Mouse (Mus musculus) olfactory bulb, adult 2 months (tissue): Measurements from ENCODE around the gene Ccdc114. TPM values are rescaled to one million over a fixed set of nuclear protein-coding genes. Genes with fewer than 3 reads are reported as not detected.
A peak's percentile ranks its signal among the peaks of the same experiment; 100 is the strongest.
"Not testable (repeated sequence)": the region's sequence is repeated elsewhere in the genome, so short reads cannot be mapped to it uniquely, and the experiment has no call there.

Experiments used
- H3K27ac ChIP-seq: fragments of 200-500 bp; 2 replicates; pipeline ENCODE4 v1.5.1; 2012; ENCODE audit warnings: low read depth, low read length; ENCODE audit not compliant: insufficient read depth
- H3K4me1 ChIP-seq: fragments of 200-500 bp; 2 replicates; pipeline ENCODE4 v1.6.1; 2012; ENCODE audit warnings: low read length; ENCODE audit not compliant: control insufficient read depth, insufficient read depth
- H3K4me3 ChIP-seq: fragments of 200-500 bp; 2 replicates; pipeline ENCODE4 v1.5.1; 2012; ENCODE audit warnings: mild to moderate bottlenecking, low read depth, low read length, moderate library complexity; ENCODE audit not compliant: insufficient read depth
- CTCF ChIP-seq: fragments of 200-500 bp; IDR thresholded peaks from 2 replicates; pipeline ENCODE4 v1.5.1; 2012; ENCODE audit warnings: low read depth, mild to moderate bottlenecking, low read length, moderate library complexity; ENCODE audit not compliant: insufficient read depth
- POLR2A ChIP-seq: fragments of 200-500 bp; IDR thresholded peaks from 2 replicates; pipeline ENCODE4 v1.6.1; 2012; ENCODE audit warnings: mild to moderate bottlenecking, low read depth, low read length, moderate library complexity; ENCODE audit not compliant: insufficient read depth
- WGBS: fragments of 180-500 bp; shearing (Covaris S2); methylation state at CpG from one replicate; pipeline ENCODE4 v1.1.7; 2018; 5-methylcytosine and 5-hydroxymethylcytosine counted together
- polyA plus RNA-seq: library from polyadenylated mRNA; stranded (reverse); fragments of >200 nt; gene quantifications from 2 replicates; pipeline ENCODE4 v1.2.4, GENCODE M21; 2012; ENCODE audit warnings: low replicate concordance; ENCODE audit not compliant: missing spikeins, insufficient read depth, insufficient read length

Gene Ccdc114
- polyA plus RNA-seq = not detected in 2 replicates

DNA sequence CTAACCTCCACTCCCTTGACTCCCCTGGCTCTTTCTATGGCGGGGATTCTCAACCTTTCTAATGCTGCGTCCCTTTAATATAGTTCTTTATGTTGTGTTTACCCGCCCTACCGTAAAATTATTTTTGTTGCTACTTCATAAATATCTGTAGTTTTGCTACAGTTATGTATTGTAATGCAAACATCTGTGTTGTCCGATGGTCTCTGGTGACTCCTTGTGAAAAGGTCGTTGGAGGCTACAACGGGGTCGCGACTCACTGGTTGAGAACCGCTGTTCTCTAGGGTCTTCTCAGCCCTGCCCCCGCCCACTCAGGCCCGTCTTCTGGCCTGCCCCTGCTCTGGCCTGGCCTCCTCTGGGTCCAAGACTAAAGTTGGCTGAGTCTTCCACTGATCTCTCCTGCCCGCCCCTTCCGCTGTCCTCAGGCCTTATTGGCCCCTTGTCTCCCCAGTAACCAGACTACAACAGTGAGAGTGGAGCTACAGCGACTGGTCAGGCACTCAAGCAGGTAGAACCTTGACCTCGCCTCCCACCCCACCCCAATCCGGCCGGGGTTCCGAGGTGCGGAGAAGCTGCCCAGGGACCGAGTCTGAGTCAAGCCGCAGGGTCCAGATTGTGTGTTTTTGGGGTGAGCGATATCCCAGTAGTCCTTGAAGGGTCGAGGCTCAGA lies at the start of gene Ccdc114:
Gene Ccdc114 (plus strand): TSS at position 311 of the 667 bp plus-strand sequence.
- Histone ChIP-seq H3K27ac (peak within 1 kb of the TSS; percentile 85), H3K4me1 (peaks cover 52% of the 10 kb centered on the region), H3K4me3 (peak within 1 kb of the TSS; percentile 62)
- TF ChIP-seq POLR2A (no peak), CTCF (no peak)
- WGBS = 9% methylated on average over 24 of the region's 24 CpGs

DNA sequence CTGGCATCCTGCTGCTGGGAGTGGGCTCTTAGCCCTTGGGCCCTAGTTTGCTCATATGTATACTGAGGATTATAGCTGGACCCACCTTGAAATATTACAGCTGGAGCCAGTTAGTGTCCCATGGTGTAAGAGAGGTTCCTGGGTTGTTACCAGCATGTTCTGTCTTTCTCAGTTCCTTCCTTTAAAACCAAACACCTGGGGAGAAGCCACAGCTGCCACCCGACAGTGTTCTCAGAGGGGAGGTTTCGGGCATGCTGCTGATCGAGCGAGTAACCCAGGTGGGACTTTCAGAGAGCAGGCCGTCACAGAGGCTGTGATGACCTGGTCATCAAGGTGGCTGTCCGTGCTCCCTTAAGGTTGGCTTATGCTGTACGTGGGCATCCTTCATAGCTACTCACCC lies 47.0 kb upstream of the Ccdc114 start:
- Histone ChIP-seq H3K4me1 (peaks cover 9% of the 10 kb centered on the region), H3K4me3 (no peak overlapping the region), H3K27ac (no peak overlapping the region)
- WGBS = 99% methylated on average over 7 of the region's 7 CpGs
- no peak for TF ChIP-seq POLR2A
- TF ChIP-seq CTCF = no peak

DNA sequence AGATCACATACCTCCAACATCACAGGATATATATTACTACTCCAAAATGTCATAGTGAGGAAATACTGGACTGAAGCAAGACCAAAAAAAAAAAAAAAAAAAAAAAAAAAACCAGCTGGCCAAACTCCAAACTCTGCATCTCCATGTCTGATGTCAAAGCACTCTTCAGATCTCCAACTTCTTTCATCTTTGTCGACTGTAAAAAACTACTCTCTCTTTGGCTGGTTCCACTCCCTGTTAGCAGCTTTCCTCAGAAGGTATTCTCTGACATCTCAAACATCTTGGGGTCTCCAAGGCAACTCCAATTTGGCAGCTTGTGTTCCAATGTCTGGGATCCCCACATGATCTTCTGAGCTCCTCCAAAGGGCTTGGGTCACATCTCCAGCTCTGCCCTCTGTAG lies 45.6 kb upstream of the Ccdc114 start, which contains the start of gene Grin2d:
Gene Grin2d (minus strand): TSS at position 101 of the 400 bp plus-strand sequence.
- WGBS = 72% methylated on average over 1 of the region's 1 CpGs
- not testable (repeated sequence) for H3K4me1 ChIP-seq, H3K4me3 ChIP-seq, H3K27ac ChIP-seq

DNA sequence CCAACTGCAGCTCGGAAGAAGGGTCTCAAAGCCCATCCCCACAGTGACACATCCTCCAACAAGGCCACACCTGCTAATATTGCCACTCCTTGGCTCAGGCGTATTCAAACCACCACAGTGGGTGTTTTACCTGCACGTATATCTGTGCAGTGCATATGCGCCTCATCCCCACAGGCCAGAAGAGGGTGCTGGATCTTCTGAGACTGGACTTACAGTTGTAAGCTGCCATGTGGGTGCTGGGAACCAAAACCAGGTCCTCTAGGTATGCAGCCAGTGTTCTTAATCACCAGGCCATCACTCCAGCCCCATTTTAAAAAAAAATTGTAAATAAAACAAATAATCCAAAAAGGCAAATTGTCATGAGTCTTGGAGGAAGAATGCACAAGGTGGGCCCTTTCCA lies 43.3 kb upstream of the Ccdc114 start:
- WGBS = over 99% methylated on average over 4 of the region's 4 CpGs
- Histone ChIP-seq H3K27ac (no peak overlapping the region), H3K4me1 (no peaks in the 10 kb centered on the region), H3K4me3 (no peak overlapping the region)
- TF ChIP-seq CTCF (no peak), POLR2A (no peak)

DNA sequence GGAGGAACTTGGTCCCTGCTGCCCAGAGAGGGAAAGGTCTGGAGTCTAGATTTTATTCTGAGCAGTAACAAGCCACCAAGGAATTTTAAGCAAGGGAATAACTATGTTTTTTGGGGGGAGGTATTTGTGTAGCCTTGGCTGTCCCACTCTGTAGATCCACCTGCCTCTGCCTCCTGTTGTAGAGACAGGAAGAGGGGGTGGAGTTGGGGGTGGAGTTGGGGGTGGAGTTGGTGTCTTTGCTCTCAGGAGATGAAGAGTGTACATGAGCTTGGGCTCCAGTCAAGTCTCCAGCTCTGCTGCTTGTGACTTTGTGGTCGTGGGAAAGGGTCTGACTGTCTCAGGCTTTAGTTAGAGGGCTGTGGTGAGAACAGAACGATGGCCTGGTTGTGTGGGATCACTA lies 42.9 kb upstream of the Ccdc114 start:
- H3K4me1 ChIP-seq = no peaks in the 10 kb centered on the region
- WGBS = 90% methylated on average over 2 of the region's 2 CpGs
- no peak overlapping the region for H3K27ac ChIP-seq
- TF ChIP-seq POLR2A (no peak), CTCF (no peak)
- no peak overlapping the region for H3K4me3 ChIP-seq

DNA sequence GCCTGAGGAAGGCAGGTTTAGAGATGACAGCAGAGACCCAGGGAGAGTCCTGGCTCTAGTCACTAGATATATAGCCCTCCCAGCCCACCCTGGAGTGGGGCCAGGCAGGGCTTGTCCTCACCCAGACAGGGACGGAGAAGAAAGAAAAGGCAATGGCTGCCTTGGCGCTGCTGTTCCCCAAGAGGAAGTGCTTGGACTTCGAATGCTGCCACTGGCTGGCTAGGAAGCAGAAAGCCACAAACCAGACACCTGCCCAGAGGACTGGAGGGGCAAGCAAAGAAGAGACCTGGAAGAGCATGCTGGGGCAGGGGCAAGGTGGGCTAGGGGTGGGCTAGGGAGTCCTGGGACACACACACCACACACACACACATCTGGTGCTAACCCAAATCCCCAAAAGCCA lies 36.6 kb upstream of the Ccdc114 start:
- no peaks in the 10 kb centered on the region for H3K4me1 ChIP-seq
- H3K27ac ChIP-seq = no peak overlapping the region
- 32% methylated on average over 3 of the region's 3 CpGs for WGBS
- TF ChIP-seq CTCF (no peak), POLR2A (no peak)
- no peak overlapping the region for H3K4me3 ChIP-seq

DNA sequence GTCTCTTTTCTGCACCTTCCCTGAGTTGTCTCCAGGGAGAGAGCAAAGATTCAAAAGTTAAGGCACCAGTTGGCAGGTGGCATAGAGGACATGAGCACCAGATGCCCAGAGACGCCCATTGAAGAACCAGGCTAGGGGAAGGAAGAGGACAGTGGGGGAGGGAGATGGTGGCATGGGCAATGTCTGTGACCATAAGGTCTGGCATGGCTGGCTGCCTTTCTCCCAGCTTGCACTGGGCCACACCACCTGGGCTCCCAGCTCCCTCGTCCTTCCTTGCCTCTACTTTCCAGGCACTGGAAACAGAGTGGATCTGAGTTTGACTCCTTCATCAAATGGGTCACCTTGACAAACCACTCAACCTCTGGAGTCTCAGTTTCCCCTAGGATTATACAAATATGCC lies 31.2 kb upstream of the Ccdc114 start:
- WGBS = 95% methylated on average over 2 of the region's 2 CpGs
- H3K4me1 ChIP-seq = no peaks in the 10 kb centered on the region

DNA sequence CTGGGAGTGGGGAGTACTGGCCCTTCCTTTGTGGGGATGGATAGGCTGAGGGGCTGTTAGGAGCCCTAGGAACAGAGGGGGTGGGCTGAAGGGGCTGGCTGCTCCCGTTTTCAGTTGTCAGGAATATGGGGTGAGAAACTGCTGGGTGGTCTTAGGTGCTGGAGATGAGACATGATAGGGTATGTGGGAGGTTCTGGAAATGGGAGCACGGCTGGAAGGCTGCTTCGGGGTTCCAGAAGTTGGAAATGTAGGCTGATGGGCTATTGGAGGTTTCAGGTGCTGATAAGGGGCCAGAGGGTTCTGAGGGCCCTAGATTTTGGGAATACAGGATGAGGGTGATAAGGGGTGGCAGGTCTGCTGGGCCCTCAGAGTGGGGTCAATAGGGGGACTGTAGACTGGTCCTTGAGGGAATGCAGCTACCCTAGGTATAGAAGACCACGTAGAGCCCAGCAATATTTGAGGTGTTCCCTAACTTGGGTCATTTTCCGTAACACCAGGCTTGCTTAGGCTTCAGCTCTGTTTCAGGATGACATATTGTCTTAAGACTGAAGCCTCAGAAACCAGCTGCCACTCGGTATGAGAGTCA lies 27.8 kb upstream of the Ccdc114 start:
- Histone ChIP-seq H3K4me3 (no peak overlapping the region), H3K4me1 (no peaks in the 10 kb centered on the region), H3K27ac (no peak overlapping the region)
- TF ChIP-seq CTCF (no peak), POLR2A (no peak)
- WGBS = 73% methylated on average over 6 of the region's 6 CpGs

More for the DNA sequence above, 31.2 kb upstream of the Ccdc114 start:
- no peak overlapping the region for H3K27ac ChIP-seq
- TF ChIP-seq POLR2A (no peak), CTCF (no peak)
- no peak overlapping the region for H3K4me3 ChIP-seq

DNA sequence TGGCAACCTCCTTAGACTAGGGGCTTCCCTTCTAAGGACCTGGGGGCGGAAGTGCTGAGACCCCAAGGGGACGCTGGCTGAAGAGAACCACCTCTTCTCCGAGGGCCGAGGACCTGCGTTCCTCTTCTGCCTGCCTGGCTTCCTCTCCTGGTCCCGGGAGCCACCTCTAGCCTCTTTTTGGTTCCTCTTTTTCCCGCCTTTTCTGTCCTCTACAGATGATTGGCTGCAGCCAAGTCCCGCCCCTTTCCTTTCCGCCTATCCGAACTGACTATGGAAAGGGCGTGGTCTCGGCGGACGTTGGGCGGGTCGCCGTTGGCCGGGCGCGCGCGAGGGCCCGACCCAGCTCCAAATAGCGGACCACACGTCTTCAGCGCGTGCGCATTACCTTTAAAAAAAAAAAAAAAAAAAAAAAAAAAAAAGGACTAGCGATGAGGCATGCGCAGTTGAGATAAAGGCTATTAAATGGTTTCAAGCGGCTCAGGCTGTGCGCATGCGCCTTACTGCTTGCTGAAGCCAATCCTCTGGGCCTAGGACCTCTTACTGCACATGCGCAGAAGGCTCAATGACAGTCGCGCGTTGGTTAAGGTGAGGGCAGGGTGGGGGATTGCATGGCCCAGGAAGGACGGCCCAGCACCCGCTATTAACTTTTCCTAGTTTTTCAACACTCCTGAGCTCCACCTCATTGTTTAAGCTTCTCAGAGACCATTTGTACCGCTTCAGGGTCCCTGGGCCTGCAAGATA lies 27.2 kb upstream of the Ccdc114 start, which contains the start of the genes Syngr4 and Tmem143:
Gene Syngr4 (minus strand): TSS at position 198 of the 741 bp plus-strand sequence.
Gene Tmem143 (plus strand): TSS at position 425 of the 741 bp plus-strand sequence.
- Histone ChIP-seq H3K4me3 (peak within 1 kb of the TSS; percentile 56), H3K27ac (peak within 1 kb of the TSS; percentile 82), H3K4me1 (no peaks in the 10 kb centered on the region)
- TF ChIP-seq CTCF (no peak), POLR2A (peak; percentile 67)
- WGBS = under 1% methylated on average over 40 of the region's 40 CpGs
